Mouse (Mus musculus): ENCODE results near the gene Gm42715. TPM values are rescaled to one million over a fixed set of nuclear protein-coding genes. Genes with fewer than 3 reads are reported as not detected.
A peak's percentile ranks its signal among the peaks of the same experiment; 100 is the strongest.

Gene Gm42715
- total RNA-seq, 2 experiments from 2014 or later, result 10.0 to 10.1 TPM

DNA sequence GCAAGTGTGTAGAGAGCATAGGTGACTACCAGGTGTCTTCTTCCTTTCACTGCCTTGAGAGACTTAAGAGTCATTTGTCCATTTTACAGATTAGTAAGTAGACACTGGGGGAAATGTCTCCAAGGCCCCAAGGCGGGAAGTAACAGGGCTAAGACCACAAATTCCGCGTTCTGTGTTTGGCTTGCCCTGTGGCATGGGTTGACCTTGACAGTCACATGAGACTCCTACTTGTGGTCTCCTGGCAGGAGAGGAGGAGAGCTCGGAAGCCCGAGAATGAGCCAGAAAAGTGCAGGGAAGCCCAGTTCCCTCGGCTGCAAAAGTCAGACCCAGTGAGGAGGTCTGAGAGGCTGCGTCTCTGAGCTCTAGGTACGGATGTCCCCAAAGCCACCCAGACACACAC, 94.1 kb downstream of the Gm42715 start:
- DNase-seq (ENCODE audit: low spot score), result no peak
- intact Hi-C loops (cut with DNase I), result no loop called here

DNA sequence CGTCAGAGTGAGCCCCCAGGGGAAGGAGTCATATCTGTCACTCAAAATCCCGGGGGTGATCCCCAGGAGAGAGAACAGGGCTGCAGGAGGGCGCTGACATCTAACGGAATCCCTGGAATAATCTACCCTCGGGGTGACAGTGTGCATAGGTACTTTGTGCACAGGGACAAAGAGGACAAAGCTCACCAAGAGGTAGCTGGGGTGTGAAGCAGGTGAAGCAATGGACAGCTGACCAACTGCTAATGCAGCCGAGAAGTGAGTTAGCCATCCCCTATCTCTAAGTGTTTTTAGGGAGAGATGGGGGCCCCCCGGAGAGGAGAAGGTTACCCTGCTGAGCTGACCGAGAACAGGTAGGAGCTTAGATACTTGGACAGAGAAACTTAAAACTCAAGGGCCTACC, 94.7 kb downstream of the Gm42715 start:
- intact Hi-C loops (cut with DNase I), result loop anchor here (1.0 kb wide), 1 partner anchor 23 kb away; no protein-coding TSS in a partner anchor
- DNase-seq (ENCODE audit: low spot score), result no peak

DNA sequence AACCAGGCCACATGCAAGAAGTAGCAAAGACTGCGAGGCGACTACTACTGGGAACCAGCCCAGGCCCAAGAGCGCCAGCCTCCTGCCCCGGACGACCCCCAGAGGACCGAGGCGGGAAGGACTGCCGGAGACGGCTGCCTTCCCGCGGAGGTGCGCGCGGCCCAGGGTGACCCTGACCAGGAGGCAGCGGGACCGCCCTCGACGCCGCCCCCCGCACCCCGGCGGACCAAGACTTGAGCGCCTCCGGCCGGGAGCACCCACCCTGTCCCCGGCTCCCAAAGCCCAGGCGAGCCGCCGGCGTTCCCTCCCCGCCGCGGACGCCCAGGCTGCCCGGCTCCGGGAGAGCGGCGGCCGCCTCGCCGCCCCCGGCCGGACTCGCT, 95.1 kb downstream of the Gm42715 start:
- no peak for DNase-seq (ENCODE audit: low spot score)
- intact Hi-C loops (cut with DNase I), result loop anchor here (1.0 kb wide), 1 partner anchor 23 kb away; no protein-coding TSS in a partner anchor

DNA sequence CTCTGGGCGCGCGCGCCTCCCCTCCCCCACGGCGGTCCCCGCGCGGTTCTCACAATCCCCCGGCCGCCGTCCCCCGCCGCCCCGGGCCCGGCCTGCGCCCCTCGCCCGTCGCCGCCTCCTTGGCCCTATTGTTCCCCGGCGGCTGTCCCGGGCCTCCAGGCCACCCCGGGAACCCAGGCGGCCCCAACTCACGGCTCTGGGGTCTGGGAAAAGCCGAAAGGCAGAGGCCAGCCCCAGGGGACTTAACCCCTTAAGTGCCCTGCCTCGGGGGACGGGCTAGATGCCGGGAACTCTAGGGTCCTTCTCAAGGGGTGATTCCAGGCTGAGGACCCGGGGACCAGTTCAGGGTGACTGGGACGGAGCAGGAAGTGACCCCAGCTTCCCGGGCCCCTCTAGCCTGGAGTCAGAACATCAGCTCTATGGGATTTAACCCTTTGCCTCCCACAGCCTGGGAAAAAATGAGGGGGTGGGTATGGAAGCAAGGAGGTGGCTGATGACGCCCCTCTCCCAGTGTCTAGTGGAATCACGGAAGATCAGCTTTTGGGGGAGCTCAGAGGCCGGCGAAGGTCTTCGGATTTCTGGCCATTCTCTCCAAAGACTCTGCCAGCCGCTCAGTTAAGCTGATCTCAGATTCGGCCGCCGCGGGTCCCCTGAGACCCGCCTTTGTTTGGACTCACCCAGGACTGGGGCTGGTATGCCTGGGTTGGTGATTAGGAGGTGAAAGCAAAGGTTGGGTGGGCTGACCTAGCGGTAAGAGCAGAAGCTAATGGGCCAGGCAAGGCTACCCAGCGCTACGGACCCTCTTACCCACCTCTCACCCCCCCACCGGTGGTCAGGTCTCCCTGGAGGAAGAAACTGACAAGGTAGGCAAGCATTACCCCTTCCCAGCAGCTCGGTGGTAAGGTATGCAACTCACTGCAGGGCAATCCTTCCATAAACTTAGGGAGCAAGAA, 95.8 kb downstream of the Gm42715 start, which contains the start of gene Zfp629:
TSS of gene Zfp629 (minus strand) at position 907 of the 953 bp plus-strand sequence.
- peak; percentile 51 for DNase-seq (ENCODE audit: low spot score)
- intact Hi-C loops (cut with DNase I), result loop anchor here (1.0 kb wide), 1 partner anchor 22 kb away; no protein-coding TSS in a partner anchor

DNA sequence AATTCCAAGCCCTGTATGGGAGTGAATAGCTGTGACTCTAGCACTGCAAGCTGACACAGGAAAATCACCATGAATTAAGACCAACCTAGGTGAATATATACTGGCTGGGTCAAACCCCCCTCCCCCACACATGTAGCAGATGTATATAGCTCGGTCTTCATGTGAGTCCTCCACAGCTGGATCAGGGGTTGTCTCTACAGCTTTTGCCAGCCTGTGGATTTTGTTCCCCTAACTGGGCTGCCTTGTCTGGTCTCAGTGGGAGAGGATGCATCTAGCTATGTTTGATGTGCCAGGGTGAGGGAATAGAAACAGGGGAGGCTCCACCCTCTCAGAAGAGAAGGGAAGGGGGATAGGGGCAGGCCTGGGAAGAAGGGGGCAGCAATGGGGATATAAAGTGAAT, 97.0 kb downstream of the Gm42715 start:
- DNase-seq (ENCODE audit: low spot score), result no peak
- intact Hi-C loops (cut with DNase I), result no loop called here

Small RNAs within 50 kb of the gene (microRNA-seq; reads per million reads assigned to microRNA genes)
- gene Gm47278 (not detected), gene Mir7060 (not detected)

Other genes starting within 250 kb of the Gm42715 start
- gene Sephs2, start 245.5 kb upstream of the Gm42715 start, total RNA-seq (2021), result 10 to 100 TPM; 27.8 to 30.0 TPM
- gene Itgal, start 223.3 kb upstream of the Gm42715 start, total RNA-seq (2021), result 1 to 10 TPM; 1.2 to 2.0 TPM
- 10 to 100 TPM; 35.4 to 41.3 TPM for gene Zfp768, start 174.0 kb upstream of the Gm42715 start, total RNA-seq (2021)
- gene Zfp747, start 143.5 kb upstream of the Gm42715 start, total RNA-seq (2021), result 1 to 10 TPM; 3.4 to 4.7 TPM
- 1 to 10 TPM; 2.2 to 2.3 TPM for gene 9130019O22Rik, start 132.4 kb upstream of the Gm42715 start, total RNA-seq (2021)
- gene E430018J23Rik, start 126.0 kb upstream of the Gm42715 start, total RNA-seq (2021), result 1 to 10 TPM; 4.4 to 5.3 TPM
- 1 to 10 TPM; 2.7 to 2.8 TPM for gene Zfp764, start 112.8 kb upstream of the Gm42715 start, total RNA-seq (2021)
- gene Zfp688, start 97.5 kb upstream of the Gm42715 start, total RNA-seq (2021), result 1 to 10 TPM; 2.8 TPM
- gene Zfp689, start 70.4 kb upstream of the Gm42715 start, total RNA-seq (2021), result 1 to 10 TPM; 1.7 to 1.9 TPM
- gene Prr14, start 60.0 kb upstream of the Gm42715 start, total RNA-seq (2021), result 10 to 100 TPM; 26.0 to 26.3 TPM
- 10 to 100 TPM; 32.9 to 34.0 TPM for gene Fbrs, start 40.4 kb upstream of the Gm42715 start, total RNA-seq (2021)
- gene Srcap, start 7.6 kb upstream of the Gm42715 start, total RNA-seq (2021), result 10 to 100 TPM; 54.4 to 58.7 TPM
- not detected for gene Tmem265, start 41.8 kb downstream of the Gm42715 start, total RNA-seq (2021)
- gene Phkg2, start 53.8 kb downstream of the Gm42715 start, total RNA-seq (2021), result 10 to 100 TPM; 15.6 to 18.9 TPM
- gene Ccdc189, start 69.0 kb downstream of the Gm42715 start, total RNA-seq (2021), result 10 to 100 TPM; 11.3 to 11.4 TPM
- gene Rnf40, start 69.2 kb downstream of the Gm42715 start, total RNA-seq (2021), result 10 to 100 TPM; 37.8 to 44.8 TPM
- gene Zfp629, start 96.2 kb downstream of the Gm42715 start, total RNA-seq (2021), result 10 to 100 TPM; 22.2 to 25.5 TPM
- gene Bcl7c, start 189.3 kb downstream of the Gm42715 start, total RNA-seq (2021), result 10 to 100 TPM; 36.6 to 41.5 TPM
- 1 to 10 TPM; 7.1 to 9.3 TPM for gene Ctf1, start 193.2 kb downstream of the Gm42715 start, total RNA-seq (2021)
- gene Ctf2, start 212.6 kb downstream of the Gm42715 start, total RNA-seq (2021), result not detected
- 1 to 10 TPM; 3.0 to 4.2 TPM for gene Fbxl19, start 225.0 kb downstream of the Gm42715 start, total RNA-seq (2021)

All from heart, postnatal 25 days (tissue).